Mouse (Mus musculus) intestine, embryonic 14.5 days (tissue): ENCODE measurements around the gene Myocd. TPM values are rescaled to one million over a fixed set of nuclear protein-coding genes. Genes with fewer than 3 reads are reported as not detected.

Source experiments
- ATAC-seq: fragments of 200-750 bp; cut with Nextera tagmentation; replicated peaks from 2 replicates; pipeline ENCODE4 v1.8.0; 2017; ENCODE audit warnings: low read depth, moderate number of reproducible peaks, moderate TSS enrichment, moderate library complexity; ENCODE audit not compliant: low FRiP score, low TSS enrichment
- DNase-seq: peaks from one replicate; pipeline ENCODE4 v3.0.0-alpha.2; 2018; ENCODE audit warnings: low spot score
- H3K27ac ChIP-seq: fragments of 300-500 bp; sonication (generic); 2 replicates; pipeline ENCODE4 v1.5.1; 2014; ENCODE audit warnings: low read depth, mild to moderate bottlenecking, control low read depth
- H3K27me3 ChIP-seq: fragments of 300-500 bp; sonication (generic); replicated peaks from 2 replicates; pipeline ENCODE4 v1.6.1; 2014; ENCODE audit warnings: low read length, control low read depth; ENCODE audit not compliant: control insufficient read depth, insufficient read depth
- H3K36me3 ChIP-seq: fragments of 300-500 bp; sonication (generic); 2 replicates; pipeline ENCODE4 v1.6.1; 2014; ENCODE audit warnings: low read length, control low read depth; ENCODE audit not compliant: control insufficient read depth, insufficient read depth
- H3K4me1 ChIP-seq: fragments of 300-500 bp; sonication (generic); replicated peaks from 2 replicates; pipeline ENCODE4 v1.6.1; 2014; ENCODE audit warnings: low read length, control low read depth, mixed read lengths; ENCODE audit not compliant: control insufficient read depth, insufficient read depth
- H3K4me2 ChIP-seq: fragments of 300-500 bp; sonication (generic); 2 replicates; pipeline ENCODE4 v1.6.1; 2014; ENCODE audit warnings: low read length
- H3K4me3 ChIP-seq: fragments of 300-500 bp; sonication (generic); 2 replicates; pipeline ENCODE4 v1.5.1; 2014; ENCODE audit warnings: low read depth, low read length, control low read depth, mixed read lengths
- H3K9ac ChIP-seq: fragments of 300-500 bp; sonication (generic); 2 replicates; pipeline ENCODE4 v1.6.1; 2014; ENCODE audit warnings: mild to moderate bottlenecking, low read length
- H3K9me3 ChIP-seq: fragments of 300-500 bp; sonication (generic); 2 replicates; pipeline ENCODE4 v1.6.1; 2016; ENCODE audit warnings: low read length, control low read depth; ENCODE audit not compliant: control insufficient read depth
- WGBS: fragments of 180-500 bp; shearing (Covaris S2); extraction: QIAGEN DNeasy Blood & Tissue Kit; methylation state at CpG from one replicate; pipeline ENCODE4 v1.1.7; 2014; 5-methylcytosine and 5-hydroxymethylcytosine counted together
- polyA plus RNA-seq: library from polyadenylated mRNA; unstranded; fragments of >200 nt; fragmentation: Nextera tagmentation; extraction: Ambion mirVana; gene quantifications from 2 replicates; pipeline ENCODE4 v1.2.1, GENCODE M21; 2014

The Myocd gene
- polyA plus RNA-seq, 1 experiment from 2014 or later: 42.5 TPM

DNA sequence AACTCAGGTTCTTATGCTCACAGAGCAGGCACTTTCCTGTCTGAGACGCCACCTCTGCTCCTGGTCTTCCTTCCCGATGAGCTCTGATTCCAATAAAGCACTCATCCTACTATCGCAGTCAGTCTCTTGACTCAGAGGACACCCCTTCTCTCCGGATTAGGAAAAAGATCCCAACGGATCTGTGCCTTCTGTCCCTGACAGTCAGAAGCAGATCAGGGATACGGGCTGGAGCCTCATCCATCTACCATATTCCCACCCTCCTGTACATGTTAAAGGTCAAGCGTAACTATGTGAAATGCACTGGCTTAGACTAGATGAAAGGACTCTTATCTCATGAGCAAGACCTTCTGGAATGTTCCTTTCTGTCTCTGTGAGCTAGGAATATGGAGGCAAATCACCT, 121.3 kb downstream of the Myocd start:
- H3K27me3 ChIP-seq: no peaks in the 10 kb centered on the region
- H3K9ac ChIP-seq: no peak overlapping the region
- H3K27ac ChIP-seq: no peak overlapping the region
- H3K36me3 ChIP-seq: no peaks in the 10 kb centered on the region
- ATAC-seq (no peak), DNase-seq (no peak)
- peaks cover 6% of the 10 kb centered on the region; the same call in 1 of the 2 replicates for H3K4me1 ChIP-seq
- no peaks in the 10 kb centered on the region for H3K9me3 ChIP-seq
- 77% methylated on average over 7 of the region's 7 CpGs for WGBS
- no peak overlapping the region for H3K4me3 ChIP-seq
- H3K4me2 ChIP-seq: no peak overlapping the region

DNA sequence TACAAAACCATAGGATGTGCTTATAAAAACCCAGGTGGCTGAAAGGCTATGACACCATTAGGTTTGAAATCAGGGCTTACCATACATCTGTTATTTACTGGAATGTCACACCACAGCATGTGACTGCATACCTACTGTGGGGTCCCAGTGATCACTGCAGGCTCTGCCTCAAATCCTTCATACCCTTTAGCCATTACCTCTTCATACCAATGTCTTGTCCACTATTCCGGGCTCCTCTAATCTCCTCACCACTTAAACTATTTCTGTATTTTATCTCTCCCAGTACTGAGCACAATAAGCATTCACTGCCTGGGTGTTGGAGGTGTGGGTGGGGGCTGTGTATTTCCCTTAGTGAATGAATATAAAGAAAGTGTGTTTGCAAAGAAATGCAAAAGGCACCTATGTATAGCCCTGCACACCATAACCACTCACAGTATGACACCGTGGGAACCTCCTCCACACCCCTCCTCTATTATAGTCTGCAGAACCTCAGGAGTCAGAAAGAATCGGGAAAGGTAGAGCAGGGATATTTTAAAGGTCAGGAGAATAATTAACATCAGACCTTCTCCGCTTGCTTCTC, 126.9 kb downstream of the Myocd start:
- Histone ChIP-seq H3K27me3 (no peaks in the 10 kb centered on the region), H3K4me1 (no peaks in the 10 kb centered on the region), H3K9ac (no peak overlapping the region), H3K27ac (no peak overlapping the region), H3K4me3 (no peak overlapping the region), H3K9me3 (no peaks in the 10 kb centered on the region), H3K4me2 (no peak overlapping the region), H3K36me3 (no peaks in the 10 kb centered on the region)
- DNase-seq: no peak
- no peak for ATAC-seq
- 68% methylated on average over 4 of the region's 4 CpGs for WGBS

DNA sequence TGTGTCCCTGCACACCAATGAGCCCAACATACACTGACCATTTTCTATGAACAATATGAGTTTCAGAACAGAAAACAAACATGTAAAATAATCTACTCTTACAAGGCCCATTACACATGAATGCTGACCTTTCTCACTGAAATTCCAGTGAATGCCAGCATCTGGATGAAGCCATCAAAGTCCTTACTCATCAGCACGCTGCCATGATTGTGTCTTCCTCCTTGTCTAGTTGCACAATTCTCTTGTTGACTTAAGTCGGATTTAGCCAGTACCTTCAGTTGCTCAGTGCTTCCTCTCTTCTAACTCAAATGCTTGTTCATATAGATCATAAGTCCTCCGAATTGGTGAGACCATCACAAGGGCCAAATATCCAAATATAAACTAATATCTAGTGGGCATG, 130.8 kb downstream of the Myocd start:
- no peaks in the 10 kb centered on the region for H3K36me3 ChIP-seq
- H3K4me1 ChIP-seq: no peaks in the 10 kb centered on the region
- H3K9me3 ChIP-seq: no peaks in the 10 kb centered on the region
- ATAC-seq: no peak
- H3K27me3 ChIP-seq: no peaks in the 10 kb centered on the region
- H3K9ac ChIP-seq: no peak overlapping the region
- H3K27ac ChIP-seq: no peak overlapping the region
- no peak for DNase-seq
- no peak overlapping the region for H3K4me3 ChIP-seq
- WGBS: 87% methylated on average over 3 of the region's 3 CpGs
- H3K4me2 ChIP-seq: no peak overlapping the region

DNA sequence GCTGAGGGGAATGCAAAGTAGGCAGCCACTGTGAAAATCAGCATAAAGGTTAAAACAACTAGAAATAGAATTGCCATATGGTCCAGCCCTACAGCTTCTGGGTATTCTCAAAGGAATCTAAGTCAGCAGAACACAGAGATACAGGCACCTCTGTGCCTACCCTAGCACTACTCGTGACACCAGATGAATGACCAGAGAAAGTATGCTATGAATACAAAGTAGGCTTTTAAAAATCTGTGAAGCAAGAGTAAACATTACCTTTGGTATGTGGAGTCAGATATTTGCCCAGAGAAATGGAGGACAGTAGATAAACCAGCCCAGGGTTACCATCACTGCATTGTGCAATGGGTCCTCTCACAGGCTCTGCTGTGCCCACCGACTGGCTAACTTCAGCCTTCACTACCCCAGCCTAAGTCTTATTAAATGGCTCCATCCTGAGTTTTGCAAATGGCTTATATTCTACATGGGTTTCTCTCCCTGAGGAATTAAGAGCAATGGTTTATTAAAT, 132.6 kb downstream of the Myocd start:
- ATAC-seq (no peak), DNase-seq (no peak)
- H3K27me3 ChIP-seq: no peaks in the 10 kb centered on the region
- no peak overlapping the region for H3K9ac ChIP-seq
- no peak overlapping the region for H3K4me2 ChIP-seq
- 57% methylated on average over 2 of the region's 2 CpGs for WGBS
- H3K36me3 ChIP-seq: no peaks in the 10 kb centered on the region
- no peak overlapping the region for H3K27ac ChIP-seq
- H3K4me3 ChIP-seq: no peak overlapping the region
- H3K9me3 ChIP-seq: no peaks in the 10 kb centered on the region
- no peaks in the 10 kb centered on the region for H3K4me1 ChIP-seq

DNA sequence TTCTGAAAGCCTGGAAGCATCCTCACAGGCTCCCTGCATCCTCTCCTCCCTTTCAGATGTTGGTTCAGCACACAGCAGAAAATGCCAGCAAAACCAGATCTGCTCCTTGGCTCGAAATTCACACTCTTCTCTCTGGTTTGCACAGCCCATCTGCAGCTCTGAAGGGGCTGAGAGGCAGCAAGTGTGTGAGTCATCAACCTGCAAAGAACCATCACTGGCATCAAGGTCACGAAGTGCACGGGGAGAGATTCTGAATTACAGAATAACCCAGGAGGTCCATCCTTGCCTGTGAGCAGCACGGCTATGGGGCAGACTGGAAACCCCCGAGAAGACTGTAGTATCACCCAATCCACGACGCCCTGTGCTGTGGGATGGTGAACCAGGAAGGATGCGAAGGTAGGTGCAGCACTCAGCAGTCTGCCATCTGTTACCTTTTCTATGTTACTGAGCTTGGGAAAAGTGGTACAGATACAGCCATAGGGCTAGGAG, 134.5 kb downstream of the Myocd start:
- H3K9me3 ChIP-seq: no peaks in the 10 kb centered on the region
- H3K36me3 ChIP-seq: no peaks in the 10 kb centered on the region
- no peak overlapping the region for H3K9ac ChIP-seq
- H3K4me2 ChIP-seq: no peak overlapping the region
- no peaks in the 10 kb centered on the region for H3K4me1 ChIP-seq
- no peak overlapping the region for H3K27ac ChIP-seq
- no peak for DNase-seq
- H3K27me3 ChIP-seq: no peaks in the 10 kb centered on the region
- WGBS: 89% methylated on average over 8 of the region's 8 CpGs
- H3K4me3 ChIP-seq: no peak overlapping the region
- ATAC-seq: no peak

- no peak for DNase-seq
Measured at GRCm38 (mm10) chr11:65133661-65134060, 136.1 kb downstream of the Myocd start.

GRCm38 (mm10) chr11:65129110-65129509, 140.7 kb downstream of the Myocd start:
- ATAC-seq (no peak), DNase-seq (no peak)
- Histone ChIP-seq H3K36me3 (no peaks in the 10 kb centered on the region), H3K27ac (no peak overlapping the region), H3K9ac (no peak overlapping the region), H3K4me1 (peaks cover 12% of the 10 kb centered on the region), H3K4me3 (no peak overlapping the region), H3K27me3 (no peaks in the 10 kb centered on the region), H3K4me2 (no peak overlapping the region), H3K9me3 (no peaks in the 10 kb centered on the region)
- WGBS: 85% methylated on average over 4 of the region's 4 CpGs

More at GRCm38 (mm10) chr11:65133661-65134060, 136.1 kb downstream of the Myocd start:
- Histone ChIP-seq H3K4me3 (no peak overlapping the region), H3K9ac (no peak overlapping the region), H3K27me3 (no peaks in the 10 kb centered on the region), H3K27ac (no peak overlapping the region), H3K4me1 (no peaks in the 10 kb centered on the region), H3K36me3 (no peaks in the 10 kb centered on the region), H3K4me2 (no peak overlapping the region), H3K9me3 (no peaks in the 10 kb centered on the region)
- ATAC-seq: no peak
- 89% methylated on average over 4 of the region's 4 CpGs for WGBS

GRCm38 (mm10) chr11:65128666-65129065, 141.1 kb downstream of the Myocd start:
- ATAC-seq (no peak), DNase-seq (no peak)
- H3K27ac ChIP-seq: no peak overlapping the region
- H3K4me1 ChIP-seq: peaks cover 12% of the 10 kb centered on the region
- no peaks in the 10 kb centered on the region for H3K9me3 ChIP-seq
- no peaks in the 10 kb centered on the region for H3K36me3 ChIP-seq
- H3K4me2 ChIP-seq: no peak overlapping the region
- no peaks in the 10 kb centered on the region for H3K27me3 ChIP-seq
- WGBS: 74% methylated on average over 4 of the region's 4 CpGs
- H3K9ac ChIP-seq: no peak overlapping the region
- no peak overlapping the region for H3K4me3 ChIP-seq

GRCm38 (mm10) chr11:65126566-65126965, 143.2 kb downstream of the Myocd start:
- no peaks in the 10 kb centered on the region for H3K27me3 ChIP-seq
- no peak overlapping the region for H3K9ac ChIP-seq
- H3K4me3 ChIP-seq: no peak overlapping the region
- 68% methylated on average over 9 of the region's 9 CpGs for WGBS
- H3K9me3 ChIP-seq: no peaks in the 10 kb centered on the region
- H3K4me2 ChIP-seq: no peak overlapping the region
- H3K4me1 ChIP-seq: peaks cover 12% of the 10 kb centered on the region
- DNase-seq: no peak
- H3K27ac ChIP-seq: no peak overlapping the region
- H3K36me3 ChIP-seq: no peaks in the 10 kb centered on the region
- ATAC-seq: no peak
